Mouse (Mus musculus): ENCODE results near the gene Spsb1.

GRCm38 (mm10) chr4:149933025-149933424 lies 21.8 kb downstream of the Spsb1 start:
- TF ChIP-seq CTCF (IDR thresholded peaks at IDR 0.05; ENCODE audit: low read depth, low read length) (no peak), POLR2A (IDR thresholded peaks at IDR 0.05; ENCODE audit: extremely low read depth, insufficient read depth, low read length) (no peak)

All from liver, adult 2 months (tissue).